Mouse (Mus musculus): ENCODE measurements around the gene Plekha4.
"Not testable (repeated sequence)": the region's sequence is repeated elsewhere in the genome, so short reads cannot be mapped to it uniquely, and the experiment has no call there.

Plekha4 gene

DNA sequence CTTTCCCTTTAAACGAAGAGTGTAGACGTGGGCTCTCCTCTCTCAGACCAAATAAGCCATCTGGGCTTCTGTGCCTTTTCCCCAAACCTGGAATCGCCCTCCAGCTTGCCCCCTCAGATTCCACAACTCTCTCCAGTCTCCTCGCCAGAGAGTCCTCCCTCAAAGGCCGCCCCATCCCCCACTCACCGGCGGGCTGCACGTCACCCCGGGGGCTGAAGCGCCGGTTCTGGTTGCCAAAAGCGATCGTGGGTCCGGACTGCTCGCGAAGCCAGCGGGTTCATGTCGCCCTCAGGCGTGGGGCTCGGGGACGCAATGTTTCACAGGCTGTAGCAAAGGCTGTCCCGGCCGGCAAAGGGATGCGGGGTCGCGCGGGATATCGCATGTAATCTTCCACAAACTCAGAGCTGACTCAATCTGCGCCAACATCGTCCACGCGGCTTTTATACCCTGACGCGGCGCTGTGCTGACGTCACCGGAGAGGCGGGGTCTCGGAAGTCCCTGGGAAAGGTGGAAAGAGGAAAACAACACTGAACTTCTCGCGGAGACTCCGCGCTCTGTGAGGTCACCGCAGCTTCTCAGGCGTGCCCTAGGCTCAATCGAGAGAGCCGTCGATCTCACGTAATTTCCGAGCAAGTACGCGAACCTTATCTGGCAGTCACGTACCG is at the start of gene Plekha4, which contains the start of gene Ppp1r15a:
TSS of gene Plekha4 (plus strand) at position 522 of the 665 bp plus-strand sequence.
TSS of gene Ppp1r15a (minus strand) at position 460 of the 665 bp plus-strand sequence.
- in situ Hi-C loops (cut with MboI): no loop called here

DNA sequence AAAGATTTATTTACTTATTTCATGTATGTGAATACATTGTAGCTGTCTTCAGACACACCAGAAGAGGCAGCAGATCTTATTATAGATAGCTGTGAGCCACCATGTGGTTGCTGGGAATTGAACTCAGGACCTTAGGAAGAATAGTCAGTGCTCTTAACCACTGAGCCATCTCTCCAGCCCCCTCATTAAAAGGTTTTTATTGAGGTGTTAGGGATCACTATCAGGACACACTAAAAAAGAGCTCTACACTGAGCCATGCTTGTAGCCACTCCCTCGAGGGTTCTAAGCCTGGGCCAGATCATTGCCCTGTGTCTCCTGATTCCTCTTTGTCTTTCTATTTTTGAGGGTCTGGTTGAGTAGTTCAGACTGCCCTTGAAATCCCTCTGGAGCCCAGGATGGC is 49.7 kb upstream of the Plekha4 start:
- in situ Hi-C loops (cut with MboI): no loop called here

DNA sequence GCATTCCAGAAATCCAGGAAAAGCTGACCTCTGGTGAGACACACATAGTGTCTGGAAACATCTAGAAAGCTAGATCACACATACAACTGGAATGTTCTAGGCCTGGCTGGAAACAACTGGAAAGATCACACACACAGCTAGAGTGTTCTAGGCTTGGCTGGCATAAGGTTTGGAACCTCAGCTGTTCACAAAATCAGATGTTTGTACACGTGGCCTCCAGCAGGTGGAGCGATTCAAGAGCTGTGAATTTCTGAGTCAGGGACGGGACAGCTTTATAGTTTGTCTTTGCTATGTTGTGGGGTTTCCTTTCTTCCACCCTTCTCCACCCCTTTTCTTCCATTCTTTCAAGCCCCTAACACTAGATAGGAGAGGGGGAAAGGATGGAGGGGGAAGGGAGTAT is 49.1 kb upstream of the Plekha4 start:
- in situ Hi-C loops (cut with MboI): no loop called here

DNA sequence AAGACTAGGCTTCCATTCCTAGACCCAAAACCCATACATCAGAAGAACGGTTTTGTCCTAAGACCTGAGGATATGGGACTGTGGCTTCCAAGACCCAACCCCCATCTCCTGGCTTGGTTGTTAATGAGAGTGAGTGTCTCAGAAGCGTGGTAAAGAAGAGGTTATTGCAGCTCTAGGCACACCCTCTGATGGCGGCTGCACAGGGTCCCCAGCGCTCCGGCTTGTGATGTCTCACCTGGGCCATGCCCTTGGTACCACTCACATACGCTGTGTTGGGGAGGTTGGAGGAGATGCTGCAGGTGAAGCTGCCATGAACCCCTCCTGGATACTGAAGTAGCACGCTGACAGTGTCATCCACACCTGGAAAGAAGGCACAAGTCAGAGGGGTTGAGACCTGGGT is 47.4 kb upstream of the Plekha4 start:
- in situ Hi-C loops (cut with MboI): no loop called here

DNA sequence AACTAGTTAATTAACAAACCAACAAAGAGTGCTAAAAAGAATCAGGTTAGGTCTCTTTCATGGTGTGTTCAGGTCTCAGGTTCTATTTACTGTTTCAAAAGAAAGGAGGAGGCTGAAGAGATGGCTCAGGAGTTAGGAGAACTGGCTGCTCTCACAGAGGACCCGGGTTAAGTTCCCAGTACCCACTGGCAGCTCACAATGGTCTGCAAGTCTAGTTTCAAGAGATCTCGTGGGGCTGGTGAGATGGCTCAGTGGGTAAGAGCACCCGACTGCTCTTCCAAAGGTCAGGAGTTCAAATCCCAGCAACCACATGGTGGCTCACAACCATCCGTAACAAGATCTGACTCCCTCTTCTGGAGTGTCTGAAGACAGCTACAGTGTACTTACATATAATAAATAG is 45.8 kb upstream of the Plekha4 start:
- in situ Hi-C loops (cut with MboI): not testable (repeated sequence)

DNA sequence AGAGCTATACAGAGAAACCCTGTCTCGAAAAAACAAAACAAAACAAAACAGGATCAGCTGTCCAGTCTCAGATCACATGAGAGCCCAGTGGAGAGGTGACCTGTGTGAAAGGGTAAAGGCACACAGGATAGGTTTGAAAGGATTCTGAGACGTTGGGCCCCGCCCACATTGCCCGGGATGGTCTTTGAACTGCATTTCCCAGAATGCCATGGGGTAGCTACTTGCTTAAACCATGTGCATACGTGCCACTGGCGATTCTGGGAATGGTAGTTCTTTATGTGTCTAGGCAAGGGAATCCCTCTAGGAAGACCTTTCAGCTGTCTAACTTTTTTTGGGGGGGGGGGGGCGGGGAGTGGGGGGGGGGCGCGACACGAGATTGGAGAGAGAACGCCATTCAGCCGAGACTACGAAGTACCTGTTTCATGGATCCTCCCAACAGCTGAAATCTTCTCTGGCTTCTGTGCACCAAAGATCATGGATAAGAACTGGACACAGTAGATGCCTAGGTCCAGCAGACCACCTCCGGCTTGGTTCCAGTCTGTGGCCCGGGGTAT is 44.7 kb upstream of the Plekha4 start, which contains the start of gene Tulp2:
TSS of gene Tulp2 (plus strand) at position 504 of the 554 bp plus-strand sequence.
- in situ Hi-C loops (cut with MboI): no loop called here

DNA sequence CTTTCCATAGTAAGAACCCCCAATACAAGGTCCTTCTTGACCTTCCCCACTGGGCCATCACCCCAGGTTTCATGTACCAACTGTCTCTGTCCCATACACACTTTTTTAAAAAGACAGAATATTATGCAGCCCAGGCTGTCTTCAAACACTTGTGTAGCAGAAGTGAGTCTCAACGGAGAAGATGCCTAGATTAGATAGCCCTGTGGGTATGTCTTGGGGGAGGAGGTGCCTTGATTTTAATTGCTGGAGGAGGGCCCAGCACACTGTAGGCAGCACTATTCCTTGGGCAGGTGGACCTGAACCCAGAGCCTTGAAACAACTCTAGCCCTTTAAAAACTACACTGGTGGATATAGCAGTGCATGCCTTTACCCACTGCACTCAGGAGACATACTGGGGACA is 44.0 kb upstream of the Plekha4 start:
- in situ Hi-C loops (cut with MboI): no loop called here

DNA sequence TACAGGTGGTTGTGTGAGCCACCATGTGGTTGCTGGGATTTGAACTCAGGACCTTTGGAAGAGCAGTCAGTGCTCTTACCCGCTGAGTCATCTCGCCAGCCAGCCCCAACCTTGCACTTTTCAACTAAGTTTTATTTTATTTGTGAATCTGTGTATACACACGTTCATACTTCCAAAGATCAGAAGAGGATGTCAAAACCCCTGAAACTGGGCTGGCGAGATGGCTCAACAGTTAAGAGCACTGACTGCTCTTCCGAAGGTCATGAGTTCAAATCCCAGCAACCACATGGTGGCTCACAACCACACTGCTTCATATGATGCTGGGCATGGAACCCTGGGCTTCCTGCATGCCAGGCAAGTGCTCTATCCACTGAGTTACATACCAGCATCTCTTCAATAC is 41.1 kb upstream of the Plekha4 start:
- in situ Hi-C loops (cut with MboI): not testable (repeated sequence)

DNA sequence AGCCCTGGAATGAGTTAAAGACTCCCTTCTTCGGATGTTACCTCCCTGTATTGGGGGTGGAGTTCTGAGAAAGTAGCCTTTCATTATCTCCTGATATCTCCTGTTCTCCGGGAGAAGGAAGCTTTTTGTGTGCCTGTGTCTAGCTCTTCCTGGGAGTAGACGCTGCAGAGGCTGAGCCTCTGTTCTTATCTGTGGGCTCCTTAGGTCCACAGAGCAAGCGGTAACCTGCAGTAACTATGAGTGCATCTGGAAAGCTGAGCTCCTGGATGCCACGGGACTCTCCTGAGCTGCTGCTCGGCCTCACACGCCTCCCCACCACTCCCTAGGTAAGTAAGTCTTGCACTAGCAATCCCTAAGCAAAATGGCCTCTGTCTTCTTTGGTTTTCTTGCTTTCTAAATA is 40.0 kb upstream of the Plekha4 start:
- in situ Hi-C loops (cut with MboI): no loop called here

DNA sequence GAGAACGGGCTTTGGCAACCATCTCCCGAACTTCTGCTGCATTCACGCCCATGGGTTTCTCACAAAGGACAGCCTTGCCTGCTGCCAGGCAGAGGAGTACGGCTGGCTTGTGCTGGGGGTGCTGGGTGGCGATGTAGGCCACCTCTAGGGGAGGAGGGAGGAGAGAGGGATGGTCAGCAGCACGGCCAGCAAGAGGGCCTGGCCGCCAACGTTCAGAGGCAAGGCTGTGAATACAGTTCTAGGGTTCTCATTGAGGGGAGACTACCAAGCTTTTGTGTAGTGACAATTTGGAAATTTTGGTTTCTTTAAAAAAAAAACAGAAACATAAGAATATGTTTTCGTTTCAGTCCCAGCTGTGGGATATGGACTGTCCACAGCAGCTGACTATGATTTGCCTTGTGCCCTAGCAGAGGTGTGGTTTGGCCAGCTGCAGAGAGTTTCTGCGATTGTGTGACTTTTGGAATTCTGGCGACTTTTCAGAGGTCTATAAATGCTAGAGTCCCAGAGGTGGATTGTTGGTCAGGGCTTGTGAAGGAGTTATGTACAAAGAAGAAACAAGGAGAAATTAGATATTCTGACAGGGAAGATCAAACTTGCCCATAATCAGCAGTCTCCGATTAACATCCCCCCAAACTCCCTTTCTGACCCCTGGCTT is 39.2 kb upstream of the Plekha4 start, which contains the start of gene Gm45808:
TSS of gene Gm45808 (minus strand) at position 51 of the 655 bp plus-strand sequence.
- in situ Hi-C loops (cut with MboI): no loop called here

DNA sequence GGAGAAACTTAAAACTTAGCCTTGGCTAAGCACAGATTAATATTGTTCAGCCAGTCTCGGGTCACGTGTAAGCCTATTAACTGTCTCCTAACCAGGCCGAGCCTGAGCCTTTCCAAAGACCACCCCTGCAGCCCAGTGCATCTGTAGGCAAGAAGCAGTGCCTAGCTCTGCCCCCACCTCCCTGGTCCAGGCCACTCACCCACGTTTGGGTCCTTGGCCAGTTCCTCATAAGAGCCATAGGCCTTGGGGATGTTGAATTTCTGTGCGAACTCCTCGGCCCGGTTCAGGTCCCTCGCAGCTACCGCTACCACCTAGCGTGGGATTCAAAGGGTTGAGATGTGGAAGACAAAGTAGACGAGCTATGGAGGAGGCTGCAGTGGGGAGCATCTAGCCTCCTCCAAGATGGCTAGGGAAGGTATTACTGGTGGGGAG is 38.3 kb upstream of the Plekha4 start:
- in situ Hi-C loops (cut with MboI): no loop called here

DNA sequence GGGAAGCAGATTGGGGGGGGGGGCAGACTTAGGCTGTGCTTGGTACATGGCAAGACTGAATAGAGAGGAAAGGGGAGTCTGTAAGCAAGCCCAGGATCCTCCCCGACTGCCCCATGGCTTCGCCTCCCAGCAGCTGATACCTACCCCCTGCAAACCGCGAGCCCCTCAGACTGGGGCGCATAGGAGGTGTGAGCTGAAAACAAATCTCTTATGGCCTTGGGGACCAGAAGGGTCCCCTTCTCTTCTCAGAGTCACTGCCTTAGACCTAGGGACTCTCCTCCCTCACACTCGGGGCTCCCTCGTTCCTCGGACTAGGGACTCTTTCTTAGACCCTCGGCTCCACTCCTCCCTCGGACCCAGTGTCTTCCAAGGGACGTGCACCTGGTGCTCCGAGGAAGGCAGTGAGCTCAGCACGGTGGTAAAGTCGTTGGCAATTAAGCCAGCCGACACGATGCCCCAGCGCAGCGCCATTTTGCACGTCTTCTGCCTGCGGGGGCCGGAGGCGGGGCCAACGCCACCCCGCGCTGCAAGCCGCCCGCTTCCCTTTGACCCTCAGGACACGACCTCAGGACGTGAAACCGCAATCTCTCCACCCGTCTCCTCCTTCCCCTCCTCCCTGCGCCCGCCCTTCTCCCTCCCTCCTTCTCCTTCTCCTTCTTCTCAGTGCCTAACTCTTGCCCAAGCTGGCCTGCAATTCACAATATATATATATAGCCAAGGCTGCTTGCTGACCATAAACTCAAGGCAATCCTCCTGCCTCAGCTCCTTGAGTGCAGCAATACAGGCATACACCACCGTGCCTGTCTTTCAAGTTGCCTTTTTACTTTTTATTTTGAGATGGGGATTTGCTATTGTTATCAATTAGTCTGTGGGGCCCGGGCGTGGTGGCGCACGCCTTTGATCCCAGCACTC is 37.6 kb upstream of the Plekha4 start, which contains the start of gene Dhdh:
TSS of gene Dhdh (minus strand) at position 513 of the 912 bp plus-strand sequence.
- in situ Hi-C loops (cut with MboI): no loop called here

DNA sequence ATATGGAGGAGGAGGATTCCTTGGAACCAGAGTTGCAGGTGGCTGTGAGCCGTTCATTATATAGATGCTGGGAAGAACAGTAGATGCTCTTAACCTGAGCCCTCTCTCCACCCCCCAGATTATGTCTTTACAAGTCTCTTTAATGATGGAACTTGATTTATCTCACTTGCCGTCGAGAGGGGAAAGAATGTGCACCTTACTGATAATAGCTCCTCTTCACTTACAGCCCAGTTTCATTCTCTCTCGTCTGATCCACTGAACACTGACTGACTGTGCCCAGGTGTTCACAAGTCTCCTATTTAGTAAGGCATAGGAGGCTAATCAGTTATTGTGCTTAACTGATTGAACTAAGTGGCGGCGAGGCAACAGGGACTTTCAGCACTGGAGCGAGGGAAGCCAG is 36.6 kb upstream of the Plekha4 start:
- in situ Hi-C loops (cut with MboI): no loop called here

DNA sequence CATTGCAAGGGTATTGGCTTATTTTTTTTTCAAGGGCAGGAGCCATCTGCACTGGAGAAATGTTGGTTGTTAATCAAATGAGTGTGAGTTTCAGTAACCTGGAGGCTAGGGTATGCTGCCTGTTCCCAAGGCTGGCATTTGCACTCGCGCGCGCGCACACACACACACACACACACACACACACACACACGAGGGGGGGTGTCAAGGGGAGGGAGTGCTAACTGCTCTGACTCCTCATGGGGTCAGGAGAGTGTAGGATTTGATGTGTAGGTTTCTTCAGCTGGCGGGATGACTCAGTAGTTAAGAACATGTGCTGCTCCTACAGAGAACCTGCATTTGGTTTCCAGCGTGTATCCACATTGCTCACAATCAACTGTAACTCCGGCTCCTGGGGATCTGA is 35.3 kb upstream of the Plekha4 start:
- in situ Hi-C loops (cut with MboI): no loop called here

DNA sequence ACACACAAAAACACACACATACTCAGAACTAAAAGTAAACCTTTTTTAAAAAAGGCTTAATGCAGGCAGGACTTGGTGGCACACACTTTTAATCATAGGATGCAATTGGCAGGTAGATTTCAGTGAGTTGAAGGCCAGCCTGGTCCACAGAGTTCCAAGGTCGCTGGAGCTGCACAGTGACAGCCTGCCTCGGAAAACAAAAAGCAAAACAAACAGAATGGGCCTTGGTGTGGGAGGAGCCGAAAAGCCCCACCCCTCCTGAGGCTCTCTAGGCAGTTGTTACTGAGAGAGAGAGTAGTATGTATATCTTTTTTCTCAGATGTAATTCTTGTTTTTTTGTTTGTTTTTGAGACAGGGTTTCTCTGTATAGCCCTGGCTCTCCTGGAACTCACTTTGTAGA is 34.9 kb upstream of the Plekha4 start:
- in situ Hi-C loops (cut with MboI): no loop called here

DNA sequence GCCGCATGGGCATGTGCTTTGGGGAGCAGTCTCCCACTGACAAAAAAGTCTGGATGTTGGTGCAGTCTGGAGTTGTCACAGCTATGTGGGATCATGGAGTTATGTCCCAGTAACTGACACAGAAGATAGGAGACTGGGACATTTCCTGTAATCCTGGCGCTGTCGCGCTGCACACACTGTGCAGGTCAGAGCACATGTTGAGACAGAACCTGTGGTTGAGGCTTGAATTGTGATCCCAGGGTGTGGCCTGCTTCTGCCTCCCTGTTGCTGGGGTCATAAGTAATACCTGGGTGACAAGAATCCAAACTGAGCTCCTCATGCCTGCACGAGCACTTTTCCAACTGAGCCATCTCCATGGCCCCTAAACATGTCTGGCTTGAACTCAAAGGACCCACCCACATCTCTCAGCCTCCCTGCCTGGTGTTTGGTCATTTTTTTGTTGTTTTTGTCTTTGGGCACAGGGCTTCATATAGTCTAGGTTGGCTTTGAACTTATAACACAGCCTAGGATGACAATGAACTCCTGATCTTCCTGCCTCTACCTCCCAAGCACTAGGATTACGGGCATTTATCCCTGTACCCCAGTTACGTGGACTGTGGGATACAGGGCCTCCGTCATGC is 33.8 kb upstream of the Plekha4 start:
- in situ Hi-C loops (cut with MboI): no loop called here

DNA sequence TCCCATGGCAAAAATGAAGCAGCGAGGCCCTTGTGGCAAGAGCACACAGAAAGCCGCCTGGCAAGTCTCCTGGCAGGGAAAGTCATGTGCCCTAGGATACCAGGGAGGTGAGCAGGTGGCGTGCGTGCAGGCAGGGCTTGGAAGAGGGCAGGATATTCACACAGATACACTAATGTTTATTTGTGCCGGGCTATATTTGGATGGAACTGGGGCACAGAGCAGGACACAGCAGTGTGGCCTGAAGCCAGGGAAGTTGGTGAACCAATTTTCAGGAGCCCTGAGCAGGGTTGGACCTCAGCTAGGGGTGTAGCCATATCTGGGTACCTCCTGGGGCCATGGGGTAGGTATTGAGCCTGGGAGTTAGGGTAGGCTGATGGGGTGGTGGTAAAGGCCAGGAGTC is 33.2 kb upstream of the Plekha4 start:
- in situ Hi-C loops (cut with MboI): no loop called here

DNA sequence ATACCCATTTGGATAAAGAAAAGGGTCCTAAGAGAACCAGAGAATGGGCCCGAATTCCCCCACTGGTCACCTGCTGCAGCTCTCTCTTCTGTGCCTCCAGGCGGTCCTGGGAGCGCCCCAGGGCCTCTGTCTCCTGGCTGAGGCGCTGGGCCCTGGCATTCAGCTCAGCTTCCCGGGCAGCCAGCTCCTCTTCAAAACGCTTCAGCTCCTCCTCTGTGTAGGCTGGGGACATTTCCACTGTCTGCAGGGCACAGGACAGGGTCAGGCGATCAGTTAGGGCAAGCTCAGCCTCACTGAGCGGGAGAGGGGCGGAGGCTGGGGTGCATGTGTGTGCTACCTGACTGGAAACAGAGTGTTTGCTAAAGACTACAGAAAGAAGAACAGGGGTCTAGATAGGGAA is 31.6 kb upstream of the Plekha4 start:
- in situ Hi-C loops (cut with MboI): no loop called here

DNA sequence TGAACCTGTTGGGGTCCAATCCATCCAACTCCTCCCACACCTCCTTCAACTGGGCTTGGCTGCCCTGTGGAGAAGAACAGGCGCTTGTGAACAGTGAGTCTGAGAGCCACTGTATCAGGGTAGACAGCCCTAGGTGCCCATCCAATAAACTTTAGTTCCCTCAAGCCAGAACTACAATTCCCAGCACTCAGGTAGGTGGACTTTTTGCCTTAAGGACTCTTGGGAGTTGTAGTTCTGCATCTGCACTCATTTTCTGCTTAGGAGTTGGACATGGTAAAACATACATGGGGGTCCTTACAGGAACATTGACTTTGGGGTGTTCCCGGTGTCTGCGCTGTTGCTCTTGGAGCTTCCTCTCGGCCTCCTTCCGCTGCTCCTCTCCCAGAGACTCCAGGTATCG is 27.7 kb upstream of the Plekha4 start:
- in situ Hi-C loops (cut with MboI): no loop called here

DNA sequence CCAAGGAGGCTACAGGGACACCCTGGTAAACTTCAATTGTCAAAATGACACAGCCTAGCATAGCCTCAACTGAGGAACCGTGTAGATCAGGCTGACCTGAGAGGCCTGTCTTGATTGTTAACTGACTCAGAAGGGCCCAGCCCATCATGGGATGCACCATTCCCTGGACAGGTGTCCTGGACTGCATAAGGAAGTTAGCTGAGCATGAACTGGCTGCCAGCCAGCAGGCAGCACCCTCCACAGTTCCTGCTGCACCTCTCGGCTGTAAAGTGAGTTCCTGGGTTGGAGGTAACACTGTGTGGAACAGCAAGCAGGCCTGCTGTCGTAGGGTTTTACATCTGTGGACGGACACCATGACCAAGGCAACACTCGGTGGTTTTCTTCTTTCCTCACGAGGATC is 18.5 kb upstream of the Plekha4 start:
- in situ Hi-C loops (cut with MboI): no loop called here

DNA sequence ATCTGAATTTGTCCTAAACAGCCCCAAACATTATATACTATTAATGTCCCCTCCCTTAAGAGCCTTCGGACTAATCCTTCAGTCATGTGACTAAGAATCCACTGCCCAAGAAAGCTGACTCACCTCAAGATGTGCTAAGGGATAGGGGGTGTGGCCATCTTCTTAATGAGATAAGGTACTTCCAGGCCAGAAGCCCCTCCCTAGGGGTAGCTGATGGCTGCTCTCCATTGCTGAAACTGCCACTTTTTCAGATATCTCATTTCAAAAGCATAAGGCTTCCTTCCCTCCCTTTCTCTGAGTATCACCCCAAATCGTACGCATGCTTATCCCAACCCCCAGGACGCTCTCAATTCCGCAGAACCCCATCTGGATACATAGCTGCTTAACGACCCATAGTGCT is 17.6 kb upstream of the Plekha4 start:
- in situ Hi-C loops (cut with MboI): no loop called here

All from mature B cell (primary cell).